Mouse (Mus musculus) intestine, embryonic 14.5 days (tissue): ENCODE measurements around the gene Eefsec. TPM values are rescaled to one million over a fixed set of nuclear protein-coding genes. Genes with fewer than 3 reads are reported as not detected.

ENCODE experiments used
- ATAC-seq: fragments of 200-750 bp; cut with Nextera tagmentation; replicated peaks from 2 replicates; pipeline ENCODE4 v1.8.0; 2017; ENCODE audit warnings: low read depth, moderate number of reproducible peaks, moderate TSS enrichment, moderate library complexity; ENCODE audit not compliant: low FRiP score, low TSS enrichment
- DNase-seq: peaks from one replicate; pipeline ENCODE4 v3.0.0-alpha.2; 2018; ENCODE audit warnings: low spot score
- H3K27ac ChIP-seq: fragments of 300-500 bp; sonication (generic); 2 replicates; pipeline ENCODE4 v1.5.1; 2014; ENCODE audit warnings: low read depth, mild to moderate bottlenecking, control low read depth
- H3K27me3 ChIP-seq: fragments of 300-500 bp; sonication (generic); replicated peaks from 2 replicates; pipeline ENCODE4 v1.6.1; 2014; ENCODE audit warnings: low read length, control low read depth; ENCODE audit not compliant: control insufficient read depth, insufficient read depth
- H3K36me3 ChIP-seq: fragments of 300-500 bp; sonication (generic); 2 replicates; pipeline ENCODE4 v1.6.1; 2014; ENCODE audit warnings: low read length, control low read depth; ENCODE audit not compliant: control insufficient read depth, insufficient read depth
- H3K4me1 ChIP-seq: fragments of 300-500 bp; sonication (generic); replicated peaks from 2 replicates; pipeline ENCODE4 v1.6.1; 2014; ENCODE audit warnings: low read length, control low read depth, mixed read lengths; ENCODE audit not compliant: control insufficient read depth, insufficient read depth
- H3K4me2 ChIP-seq: fragments of 300-500 bp; sonication (generic); 2 replicates; pipeline ENCODE4 v1.6.1; 2014; ENCODE audit warnings: low read length
- H3K4me3 ChIP-seq: fragments of 300-500 bp; sonication (generic); 2 replicates; pipeline ENCODE4 v1.5.1; 2014; ENCODE audit warnings: low read depth, low read length, control low read depth, mixed read lengths
- H3K9ac ChIP-seq: fragments of 300-500 bp; sonication (generic); 2 replicates; pipeline ENCODE4 v1.6.1; 2014; ENCODE audit warnings: mild to moderate bottlenecking, low read length
- H3K9me3 ChIP-seq: fragments of 300-500 bp; sonication (generic); 2 replicates; pipeline ENCODE4 v1.6.1; 2016; ENCODE audit warnings: low read length, control low read depth; ENCODE audit not compliant: control insufficient read depth
- WGBS: fragments of 180-500 bp; shearing (Covaris S2); extraction: QIAGEN DNeasy Blood & Tissue Kit; methylation state at CpG from one replicate; pipeline ENCODE4 v1.1.7; 2014; 5-methylcytosine and 5-hydroxymethylcytosine counted together
- polyA plus RNA-seq: library from polyadenylated mRNA; unstranded; fragments of >200 nt; fragmentation: Nextera tagmentation; extraction: Ambion mirVana; gene quantifications from 2 replicates; pipeline ENCODE4 v1.2.1, GENCODE M21; 2014

The Eefsec gene
- polyA plus RNA-seq, 1 experiment from 2014 or later: 45.1 TPM

GRCm38 (mm10) chr6:88443446-88443845 lies 2.9 kb downstream of the Eefsec start:
- ATAC-seq (no peak), DNase-seq (no peak)
- H3K9me3 ChIP-seq: no peaks in the 10 kb centered on the region
- H3K9ac ChIP-seq: no peak overlapping the region
- peaks cover 16% of the 10 kb centered on the region; the same call in 1 of the 2 replicates for H3K4me1 ChIP-seq
- no peaks in the 10 kb centered on the region for H3K27me3 ChIP-seq
- no peak overlapping the region for H3K27ac ChIP-seq
- H3K36me3 ChIP-seq: no peaks in the 10 kb centered on the region
- H3K4me3 ChIP-seq: no peak overlapping the region
- 83% methylated on average over 3 of the region's 3 CpGs for WGBS
- no peak overlapping the region for H3K4me2 ChIP-seq

DNA sequence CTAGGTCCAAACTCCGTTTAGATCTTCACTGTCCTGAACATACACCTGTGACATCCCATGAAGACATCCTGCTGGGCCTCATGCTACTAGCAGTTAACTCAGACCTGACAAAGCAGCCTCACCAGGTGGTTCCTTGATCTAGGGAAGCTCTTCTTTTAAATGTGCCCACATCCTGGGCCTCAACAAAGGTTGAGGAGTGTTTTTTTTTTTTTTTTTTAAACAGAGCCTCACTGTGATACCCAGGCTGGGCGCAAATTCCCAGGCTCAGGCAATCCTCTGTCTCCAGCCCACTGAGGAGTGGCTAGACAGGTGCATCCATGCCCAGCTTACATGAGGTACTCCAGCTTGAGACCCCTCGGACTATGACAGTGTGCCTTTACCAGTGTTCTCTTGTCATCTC lies 3.8 kb downstream of the Eefsec start:
- H3K4me2 ChIP-seq: no peak overlapping the region
- 77% methylated on average over 3 of the region's 3 CpGs for WGBS
- no peaks in the 10 kb centered on the region for H3K9me3 ChIP-seq
- DNase-seq: no peak
- H3K9ac ChIP-seq: no peak overlapping the region
- no peak overlapping the region for H3K4me3 ChIP-seq
- peaks cover 16% of the 10 kb centered on the region; the same call in 1 of the 2 replicates for H3K4me1 ChIP-seq
- no peaks in the 10 kb centered on the region for H3K36me3 ChIP-seq
- no peak overlapping the region for H3K27ac ChIP-seq
- no peaks in the 10 kb centered on the region for H3K27me3 ChIP-seq
- ATAC-seq: no peak

GRCm38 (mm10) chr6:88439056-88439455 lies 7.3 kb downstream of the Eefsec start:
- H3K9me3 ChIP-seq: no peaks in the 10 kb centered on the region
- H3K4me3 ChIP-seq: no peak overlapping the region
- ATAC-seq (no peak), DNase-seq (no peak)
- H3K27ac ChIP-seq: no peak overlapping the region
- H3K4me1 ChIP-seq: 0 out of 2 replicates have a peak, but pooled peaks cover 7% of the 10 kb centered on the region
- H3K36me3 ChIP-seq: 0 out of 2 replicates have a peak, but pooled peaks cover 4% of the 10 kb centered on the region
- no peak overlapping the region for H3K4me2 ChIP-seq
- no peak overlapping the region for H3K9ac ChIP-seq
- no peaks in the 10 kb centered on the region for H3K27me3 ChIP-seq
- 85% methylated on average over 4 of the region's 4 CpGs for WGBS

GRCm38 (mm10) chr6:88435609-88436008 lies 10.7 kb downstream of the Eefsec start:
- H3K9me3 ChIP-seq: no peaks in the 10 kb centered on the region
- H3K27ac ChIP-seq: no peak overlapping the region
- H3K4me1 ChIP-seq: 0 out of 2 replicates have a peak, but pooled peaks cover 3% of the 10 kb centered on the region
- DNase-seq (no peak), ATAC-seq (no peak)
- WGBS: 85% methylated on average over 7 of the region's 7 CpGs
- H3K27me3 ChIP-seq: no peaks in the 10 kb centered on the region
- no peak overlapping the region for H3K4me2 ChIP-seq
- no peak overlapping the region for H3K9ac ChIP-seq
- H3K4me3 ChIP-seq: no peak overlapping the region
- 0 out of 2 replicates have a peak, but pooled peaks cover 4% of the 10 kb centered on the region for H3K36me3 ChIP-seq

DNA sequence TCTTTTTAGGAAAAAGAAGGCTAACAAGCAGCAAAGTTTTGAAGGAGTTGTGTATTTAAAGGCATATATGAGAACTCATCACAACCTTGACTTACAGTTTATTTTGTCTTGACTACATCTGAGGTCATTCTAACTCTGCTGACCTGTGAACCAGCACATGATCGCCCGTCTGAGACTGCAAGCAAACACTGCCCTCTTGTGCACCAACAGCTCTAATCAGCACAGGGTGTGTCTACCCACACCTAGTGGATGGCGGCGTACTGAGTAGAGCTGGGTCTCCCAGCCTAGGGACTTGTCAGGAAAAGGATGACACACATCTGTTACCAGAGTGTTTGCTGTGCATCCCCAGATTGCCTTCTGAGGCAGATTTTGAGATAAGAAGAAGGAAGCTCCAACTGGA lies 15.1 kb downstream of the Eefsec start:
- Histone ChIP-seq H3K27ac (no peak overlapping the region), H3K4me1 (peaks cover 7% of the 10 kb centered on the region; the same call in 1 of the 2 replicates), H3K36me3 (0 out of 2 replicates have a peak, but pooled peaks cover 4% of the 10 kb centered on the region), H3K9me3 (no peaks in the 10 kb centered on the region), H3K27me3 (no peaks in the 10 kb centered on the region), H3K4me3 (no peak overlapping the region), H3K9ac (no peak overlapping the region), H3K4me2 (no peak overlapping the region)
- 23% methylated on average over 4 of the region's 4 CpGs for WGBS
- ATAC-seq (peak; percentile 76; the same call in 1 of the 2 replicates), DNase-seq (peak; percentile 58)

DNA sequence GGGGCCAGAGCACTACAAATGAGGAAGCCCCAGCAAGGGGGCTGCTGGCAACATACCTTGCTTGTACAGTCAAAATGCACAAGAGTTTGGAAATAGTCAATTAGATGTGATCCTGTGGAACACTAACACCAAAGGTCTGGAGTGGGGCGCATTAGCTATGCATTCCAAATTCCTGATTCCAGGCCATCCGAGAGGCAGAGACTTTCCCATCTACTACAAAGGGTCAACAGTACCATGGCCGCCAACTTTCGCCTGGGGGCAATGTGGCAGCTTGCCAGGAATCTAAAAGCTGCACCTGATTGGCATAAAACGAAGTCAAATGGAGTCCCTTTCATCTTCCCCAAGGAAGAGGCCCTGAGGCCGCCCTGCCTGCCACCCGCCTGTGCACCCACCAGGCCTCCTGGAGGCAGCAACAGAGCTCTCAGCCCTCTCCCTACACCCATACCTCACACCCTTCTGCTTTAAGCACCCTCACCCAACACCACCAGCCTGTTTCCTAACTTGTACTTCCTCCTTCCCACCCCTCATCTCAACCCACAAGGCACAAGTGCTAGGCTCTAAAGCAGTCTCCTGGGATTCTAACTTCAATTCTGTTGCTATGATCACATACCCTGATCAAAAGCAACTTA lies 30.1 kb downstream of the Eefsec start:
- ATAC-seq (no peak), DNase-seq (no peak)
- no peaks in the 10 kb centered on the region for H3K36me3 ChIP-seq
- no peaks in the 10 kb centered on the region for H3K9me3 ChIP-seq
- no peaks in the 10 kb centered on the region for H3K27me3 ChIP-seq
- 81% methylated on average over 7 of the region's 7 CpGs for WGBS
- no peak overlapping the region for H3K4me2 ChIP-seq
- no peaks in the 10 kb centered on the region for H3K4me1 ChIP-seq
- H3K4me3 ChIP-seq: no peak overlapping the region
- no peak overlapping the region for H3K9ac ChIP-seq
- H3K27ac ChIP-seq: no peak overlapping the region

DNA sequence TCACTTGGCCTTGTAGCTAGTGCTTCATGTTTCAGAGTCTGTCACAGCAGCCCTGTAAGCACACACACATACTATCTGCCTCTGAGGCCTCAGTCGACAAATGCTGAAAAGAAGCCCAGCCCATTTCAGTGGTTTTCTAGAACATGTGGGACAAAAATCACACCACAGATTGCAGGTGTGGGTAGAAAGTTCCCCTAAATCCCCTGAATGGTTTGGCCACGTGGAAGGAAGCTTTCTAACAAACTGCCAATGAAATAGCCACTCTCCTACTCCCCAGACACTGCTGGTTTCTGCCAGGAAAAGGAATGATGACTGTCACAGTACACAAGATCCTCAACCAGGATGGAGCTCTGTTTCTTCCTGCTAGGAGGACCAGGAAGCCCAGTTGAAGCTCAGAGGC lies 33.7 kb downstream of the Eefsec start:
- no peak for DNase-seq

DNA sequence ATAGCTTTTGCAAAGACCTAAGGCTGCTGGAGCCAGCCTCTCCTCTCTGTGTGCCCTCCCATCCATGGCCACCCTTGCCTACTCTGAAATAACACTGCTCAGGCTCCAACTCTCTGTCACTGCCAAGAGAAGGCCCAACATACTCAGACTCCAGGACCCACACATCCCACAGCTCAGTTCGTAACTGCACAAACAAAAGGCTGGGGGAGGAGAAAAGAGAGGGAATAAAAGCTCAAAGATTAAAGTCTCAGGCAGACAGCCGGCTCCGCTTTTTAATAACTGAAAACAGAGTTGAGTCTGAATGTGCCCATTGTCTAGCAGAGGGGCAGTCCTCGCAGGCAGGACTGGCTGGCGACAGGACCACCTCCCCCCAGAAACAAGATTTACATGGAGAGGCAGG lies 36.8 kb downstream of the Eefsec start:
- no peak overlapping the region for H3K4me3 ChIP-seq
- H3K4me1 ChIP-seq: no peaks in the 10 kb centered on the region
- DNase-seq: no peak
- no peak overlapping the region for H3K4me2 ChIP-seq
- no peak overlapping the region for H3K9ac ChIP-seq
- H3K9me3 ChIP-seq: no peaks in the 10 kb centered on the region
- H3K36me3 ChIP-seq: no peaks in the 10 kb centered on the region
- 68% methylated on average over 5 of the region's 5 CpGs for WGBS
- H3K27me3 ChIP-seq: no peaks in the 10 kb centered on the region
- ATAC-seq: no peak
- H3K27ac ChIP-seq: no peak overlapping the region

More for the DNA sequence above, 33.7 kb downstream of the Eefsec start:
- WGBS: 68% methylated on average over 2 of the region's 2 CpGs
- H3K4me2 ChIP-seq: no peak overlapping the region
- H3K27me3 ChIP-seq: no peaks in the 10 kb centered on the region
- H3K9ac ChIP-seq: no peak overlapping the region
- no peaks in the 10 kb centered on the region for H3K36me3 ChIP-seq
- no peaks in the 10 kb centered on the region for H3K4me1 ChIP-seq
- ATAC-seq: no peak
- H3K27ac ChIP-seq: no peak overlapping the region
- H3K4me3 ChIP-seq: no peak overlapping the region
- H3K9me3 ChIP-seq: no peaks in the 10 kb centered on the region

DNA sequence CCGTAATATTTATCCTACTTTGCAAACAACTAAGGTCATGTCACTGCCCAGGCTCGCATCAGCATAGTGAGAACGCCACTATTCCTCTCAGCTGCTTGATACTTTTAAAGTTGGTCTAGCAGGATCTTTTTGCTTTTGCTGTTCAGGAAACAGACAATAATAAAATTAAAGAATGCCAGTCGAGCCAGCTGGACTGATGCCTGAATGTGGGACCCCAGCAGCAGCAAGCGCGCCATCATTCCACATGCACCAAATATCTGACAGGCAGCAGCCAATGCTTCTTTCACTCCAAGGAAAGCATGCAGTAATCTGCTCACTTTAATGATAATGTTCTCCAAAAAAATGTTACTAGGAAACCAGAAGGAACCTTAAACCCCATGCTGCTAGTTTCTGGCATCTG lies 45.9 kb downstream of the Eefsec start:
- H3K4me3 ChIP-seq: no peak overlapping the region
- H3K4me1 ChIP-seq: no peaks in the 10 kb centered on the region
- H3K9ac ChIP-seq: no peak overlapping the region
- H3K36me3 ChIP-seq: no peaks in the 10 kb centered on the region
- ATAC-seq (no peak), DNase-seq (no peak)
- no peaks in the 10 kb centered on the region for H3K9me3 ChIP-seq
- H3K27ac ChIP-seq: no peak overlapping the region
- WGBS: 78% methylated on average over 6 of the region's 6 CpGs
- H3K4me2 ChIP-seq: no peak overlapping the region
- H3K27me3 ChIP-seq: no peaks in the 10 kb centered on the region
